Mouse (Mus musculus) forelimb bud, embryonic 11.5 days (tissue): ENCODE results near the gene Slc6a17.

ENCODE experiments used
- DNase-seq: peaks from one replicate; pipeline ENCODE4 v3.0.0-alpha.2; 2012; ENCODE audit warnings: low read depth, low spot score

Slc6a17 gene

DNA sequence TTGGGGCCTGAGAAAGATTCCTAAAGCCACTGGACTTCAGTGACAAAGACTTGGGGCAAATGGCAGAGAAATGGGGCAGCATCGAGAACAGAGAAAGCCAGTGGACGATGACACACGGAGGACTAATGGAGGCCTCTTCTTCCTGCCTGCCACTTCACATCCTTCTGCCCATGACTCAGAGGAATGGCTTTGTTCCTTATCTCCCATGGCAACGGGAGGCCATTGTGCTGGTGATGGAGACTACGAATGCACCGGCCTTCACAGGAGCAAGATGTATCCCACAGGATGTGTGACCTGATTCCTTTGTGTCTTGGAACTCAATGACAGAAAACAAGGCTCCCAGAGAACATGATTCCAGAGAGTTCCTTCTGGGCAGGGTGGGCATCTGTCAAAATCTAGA, 6.7 kb upstream of the Slc6a17 start:
- DNase-seq = no peak

DNA sequence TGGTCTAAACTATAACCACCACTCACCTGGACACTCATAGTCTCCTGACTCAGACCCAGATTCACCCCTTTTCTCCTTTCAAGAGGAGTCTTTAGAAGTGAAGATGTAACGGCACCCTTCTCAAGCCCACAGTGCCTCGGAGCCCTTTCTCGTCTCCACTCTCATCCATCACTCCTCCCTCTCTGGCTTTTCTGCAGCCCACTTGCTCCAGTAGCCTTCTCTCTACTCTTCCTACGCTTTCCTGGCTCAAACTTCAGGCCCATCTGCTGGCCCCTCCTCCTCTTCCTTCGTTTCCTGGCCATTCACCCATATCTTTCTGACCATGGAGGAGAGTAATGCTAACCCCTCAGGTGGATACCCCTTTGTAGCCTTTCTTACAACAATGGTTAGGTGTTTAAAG, 3.1 kb upstream of the Slc6a17 start:
- no peak for DNase-seq

DNA sequence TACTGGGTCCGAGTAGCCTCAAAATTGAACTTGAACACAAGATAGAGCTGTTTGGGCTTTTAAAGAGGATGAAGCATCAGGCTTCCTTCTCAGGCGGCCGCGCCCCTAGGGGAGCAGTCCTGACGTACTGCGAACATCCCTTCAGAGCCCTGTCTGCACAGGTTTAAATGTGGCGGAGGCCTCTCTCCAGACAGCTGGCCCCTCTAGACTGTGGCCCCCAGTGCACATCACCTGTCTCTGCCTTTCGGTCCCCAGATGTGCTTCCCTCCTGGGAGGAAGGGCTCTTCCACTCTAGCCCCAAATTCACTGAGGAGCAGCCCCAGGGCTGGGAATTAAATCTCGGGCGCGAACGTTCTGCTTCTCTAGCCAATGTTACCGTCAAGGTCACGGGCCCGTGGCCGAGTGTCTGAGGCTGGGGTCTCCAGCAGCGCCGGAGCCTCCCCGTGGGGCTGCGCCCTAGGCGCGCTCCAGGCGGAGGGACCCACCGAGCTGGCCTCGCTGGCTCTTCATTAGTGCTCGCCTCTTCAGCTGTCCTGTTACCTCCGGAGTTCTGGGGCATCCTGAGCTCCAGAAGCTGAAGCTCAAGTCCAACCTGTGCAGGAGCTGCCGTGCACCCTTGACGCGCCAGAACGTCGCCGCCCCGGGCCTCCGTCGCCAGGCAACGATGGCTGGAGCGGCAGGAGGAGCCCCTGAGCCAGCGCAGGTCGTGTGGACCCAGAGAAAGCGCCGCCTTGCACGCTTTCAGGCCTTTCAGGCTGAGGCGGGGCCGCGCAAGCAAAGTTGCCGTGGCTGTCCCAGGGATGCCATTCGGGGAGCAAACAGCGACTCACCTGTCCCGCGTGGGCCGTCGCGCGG, 815 bp downstream of the Slc6a17 start:
- peak; percentile 65 for DNase-seq

DNA sequence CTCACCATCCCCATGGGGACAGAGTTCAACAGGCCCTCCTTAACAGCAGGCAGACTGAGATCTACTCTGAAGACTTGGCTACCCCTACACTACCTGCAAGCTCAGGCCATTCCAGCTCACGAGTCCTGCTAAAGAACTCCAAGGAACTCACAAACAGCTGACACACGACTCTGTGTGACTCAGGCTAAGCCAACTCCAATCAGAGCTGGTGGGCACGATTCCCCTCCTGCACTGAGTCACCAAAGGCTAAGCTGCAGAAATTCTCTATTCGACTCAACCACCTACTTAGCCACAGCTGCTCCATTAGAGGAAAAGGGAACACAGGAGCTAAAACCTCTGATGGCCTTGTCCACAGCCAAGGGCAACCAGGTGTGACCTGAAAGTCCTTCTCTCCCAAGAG, 1.8 kb downstream of the Slc6a17 start:
- DNase-seq = no peak

DNA sequence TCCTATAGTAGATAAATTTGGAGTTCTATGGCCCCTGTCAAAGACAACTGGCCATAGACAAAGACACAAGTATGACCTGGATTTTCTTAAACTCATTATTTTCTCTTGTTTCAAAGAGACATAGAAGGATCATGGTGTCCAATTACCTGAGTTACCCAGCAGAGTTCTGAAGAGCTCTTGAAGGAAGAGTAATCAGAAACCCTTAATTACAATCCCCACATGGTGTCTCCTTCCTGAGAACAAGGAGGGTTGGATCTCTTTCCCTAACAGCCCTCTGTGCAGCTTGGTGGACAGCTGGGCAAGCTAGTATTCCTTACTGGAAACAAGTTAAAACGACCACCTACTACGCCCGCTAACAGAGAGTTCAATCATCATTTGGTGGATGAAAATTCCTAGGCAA, 6.4 kb downstream of the Slc6a17 start:
- no peak for DNase-seq

DNA sequence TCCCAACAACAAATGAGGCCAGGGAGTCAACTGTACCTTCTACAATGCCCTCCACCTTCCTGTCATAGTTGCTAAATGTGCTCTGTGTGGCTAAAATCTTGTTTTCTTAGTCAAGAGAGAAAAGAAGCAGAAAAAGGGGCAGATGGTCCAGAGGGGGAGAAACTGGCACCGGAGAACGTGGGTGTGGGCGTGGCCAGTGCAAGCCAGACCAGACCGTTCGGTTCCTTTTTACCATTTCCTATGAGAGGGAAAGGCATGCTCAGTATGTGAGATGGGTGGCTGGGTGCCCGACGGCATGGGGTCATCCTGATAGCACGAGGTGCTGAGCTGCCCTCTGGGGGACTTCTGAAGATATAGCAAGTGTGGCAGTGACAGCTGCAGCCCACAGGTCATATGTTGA, 9.1 kb downstream of the Slc6a17 start:
- no peak for DNase-seq

DNA sequence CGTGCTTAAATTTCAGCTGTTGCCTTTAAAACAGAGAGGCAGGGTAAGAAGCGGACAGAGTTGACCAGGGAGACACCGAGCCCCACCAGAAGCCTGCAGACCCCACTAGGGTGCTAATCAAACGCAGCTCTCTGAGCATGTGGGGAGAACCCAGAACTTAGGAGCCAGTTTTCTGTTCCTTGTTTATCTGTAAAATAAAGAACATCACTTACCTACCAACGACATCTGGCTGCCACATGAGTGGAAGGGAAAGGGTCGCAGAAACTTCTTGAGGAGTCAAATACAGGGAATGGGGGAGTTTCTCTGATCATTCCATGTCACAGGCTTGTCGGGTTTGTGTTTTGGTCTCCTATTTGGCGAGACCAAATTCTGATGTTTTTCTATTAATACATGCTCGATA, 9.9 kb downstream of the Slc6a17 start:
- DNase-seq = peak; percentile 28

DNA sequence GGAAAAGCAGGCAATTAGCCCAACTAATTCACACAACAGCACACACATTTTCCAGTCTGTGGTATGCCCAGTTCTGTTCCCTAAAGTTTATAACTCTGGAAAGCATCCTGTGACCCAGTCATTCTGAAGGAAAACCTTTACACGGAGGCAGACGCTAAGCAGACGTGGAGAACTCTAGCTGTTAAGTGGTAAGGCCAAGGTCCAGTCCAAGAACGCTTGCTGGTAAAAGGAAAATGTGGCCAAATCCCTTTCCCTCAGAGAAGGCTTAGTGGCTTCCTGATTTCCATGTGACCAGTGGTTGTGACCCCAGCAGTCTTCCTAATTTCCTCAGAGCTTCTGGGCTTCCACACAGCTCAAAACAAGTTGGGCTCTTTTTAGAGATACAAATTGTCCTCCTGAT, 11.3 kb downstream of the Slc6a17 start:
- no peak for DNase-seq

DNA sequence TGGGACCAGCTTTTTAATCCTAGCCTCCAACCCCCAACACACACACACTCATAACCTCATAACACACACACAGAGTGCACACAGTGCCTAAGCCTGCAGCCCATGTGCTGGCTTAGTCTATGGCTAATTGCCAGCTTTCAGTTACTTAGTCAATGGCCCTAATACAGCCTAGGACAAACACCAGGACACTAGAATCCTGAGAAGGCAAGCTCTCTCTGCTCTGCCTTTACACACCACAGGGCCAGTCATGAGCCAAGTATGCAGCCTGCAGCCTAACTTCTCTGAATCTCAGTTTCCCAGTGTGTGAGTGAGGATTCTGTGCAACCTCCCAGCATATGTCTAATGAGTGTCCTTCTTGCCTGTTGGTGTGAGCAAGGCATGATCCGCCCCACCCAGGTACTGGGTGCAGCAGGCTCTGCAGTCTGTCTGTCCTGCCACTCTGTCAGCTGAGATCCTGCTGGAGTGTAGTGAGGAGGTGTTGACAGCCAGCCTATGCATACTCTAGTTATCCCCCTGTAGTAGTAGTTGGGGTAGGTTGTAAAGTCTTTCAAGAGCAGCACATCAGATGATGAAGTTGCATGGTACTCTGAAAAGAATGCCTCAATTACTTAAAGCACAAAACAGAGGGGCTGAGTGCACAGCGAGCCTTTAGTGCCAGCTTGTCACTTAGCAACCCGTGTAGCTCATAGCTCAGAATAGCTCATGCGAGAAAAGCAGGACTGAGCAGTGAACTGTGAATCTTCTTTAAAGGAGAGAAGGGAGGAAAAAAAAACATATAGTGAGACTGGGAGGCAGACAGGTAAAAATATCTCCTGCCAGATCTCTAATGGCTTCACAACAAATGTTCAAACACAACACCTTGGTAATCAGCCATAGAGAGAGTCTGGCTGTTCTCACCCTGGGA, 12.1 kb downstream of the Slc6a17 start:
- DNase-seq = no peak

DNA sequence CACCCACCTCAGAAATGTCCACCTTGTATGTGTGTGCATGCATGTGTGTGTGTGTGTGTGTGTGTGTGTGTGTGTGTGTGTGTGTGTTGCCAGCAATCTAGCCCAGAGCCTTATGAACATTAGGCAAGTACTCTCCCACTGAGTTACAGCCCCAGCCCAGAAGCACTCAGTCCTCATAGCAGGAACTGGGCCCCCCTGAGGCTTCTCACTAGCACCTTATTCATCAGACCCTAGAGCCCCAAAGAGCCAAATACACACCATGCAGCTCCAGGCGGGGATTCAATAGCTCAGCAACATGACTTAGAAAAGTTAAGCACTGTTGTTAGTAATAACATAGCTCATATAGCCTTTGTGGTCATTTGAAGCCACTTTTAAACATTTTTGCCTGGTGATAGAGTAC, 13.3 kb downstream of the Slc6a17 start:
- no peak for DNase-seq

DNA sequence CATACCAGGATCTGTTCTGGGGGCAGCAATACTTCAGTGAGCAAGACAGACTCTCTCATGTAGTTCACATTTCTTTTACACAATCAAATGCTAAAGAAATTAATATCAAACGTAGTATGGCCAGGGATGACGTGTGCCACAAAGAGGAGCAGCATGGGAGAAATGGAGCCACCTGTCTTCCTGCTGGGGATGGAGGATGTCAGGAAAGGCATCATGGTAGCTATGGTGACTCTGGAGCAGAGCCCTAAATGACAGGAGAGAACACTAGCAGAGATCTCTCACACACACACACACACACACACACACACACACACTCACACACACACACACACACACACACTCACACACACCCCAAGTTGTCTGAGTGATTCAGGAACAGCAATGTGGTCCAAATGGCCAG, 14.1 kb downstream of the Slc6a17 start:
- DNase-seq = no peak

DNA sequence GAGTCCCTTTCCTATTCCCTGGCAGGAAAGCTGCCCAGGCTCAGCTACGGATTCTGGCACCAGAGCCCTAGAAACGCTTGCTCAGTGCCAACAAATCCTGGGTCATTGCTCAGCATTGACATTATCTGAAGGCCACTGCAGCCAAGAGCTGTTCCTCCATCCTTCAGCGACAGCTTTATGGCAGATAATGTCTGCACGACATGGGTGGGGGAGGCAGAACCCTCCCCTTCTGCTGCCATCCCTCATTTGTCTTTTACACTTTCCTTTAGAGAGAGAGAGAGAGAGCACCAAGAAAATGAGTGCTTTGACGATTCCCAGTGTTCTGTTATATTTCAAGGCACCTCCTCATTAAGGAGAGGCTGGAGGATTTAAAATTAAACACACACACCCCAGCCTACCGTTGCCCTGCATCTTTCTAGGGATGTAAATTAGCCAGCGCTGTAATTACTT, 16.1 kb downstream of the Slc6a17 start:
- no peak for DNase-seq

DNA sequence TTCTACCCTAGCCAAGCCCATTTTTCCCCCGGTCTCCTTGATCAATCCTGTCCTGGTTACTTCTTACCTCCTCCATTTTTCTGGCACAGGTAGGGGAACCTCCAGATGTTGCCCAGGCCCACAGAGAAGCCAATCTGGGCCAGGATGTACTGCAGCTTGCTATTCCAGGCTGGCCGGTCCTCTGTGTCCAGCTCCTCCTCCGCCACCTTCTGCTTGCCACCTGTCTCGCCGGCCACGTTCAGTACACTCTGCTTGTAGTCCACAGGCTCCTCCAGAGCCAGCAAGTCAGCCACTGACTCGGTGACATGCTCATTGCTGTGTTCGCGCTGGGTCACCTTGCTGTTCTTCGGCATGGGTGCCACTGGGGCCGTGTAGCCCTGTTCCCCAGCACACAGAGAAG, 17.5 kb downstream of the Slc6a17 start:
- no peak for DNase-seq

DNA sequence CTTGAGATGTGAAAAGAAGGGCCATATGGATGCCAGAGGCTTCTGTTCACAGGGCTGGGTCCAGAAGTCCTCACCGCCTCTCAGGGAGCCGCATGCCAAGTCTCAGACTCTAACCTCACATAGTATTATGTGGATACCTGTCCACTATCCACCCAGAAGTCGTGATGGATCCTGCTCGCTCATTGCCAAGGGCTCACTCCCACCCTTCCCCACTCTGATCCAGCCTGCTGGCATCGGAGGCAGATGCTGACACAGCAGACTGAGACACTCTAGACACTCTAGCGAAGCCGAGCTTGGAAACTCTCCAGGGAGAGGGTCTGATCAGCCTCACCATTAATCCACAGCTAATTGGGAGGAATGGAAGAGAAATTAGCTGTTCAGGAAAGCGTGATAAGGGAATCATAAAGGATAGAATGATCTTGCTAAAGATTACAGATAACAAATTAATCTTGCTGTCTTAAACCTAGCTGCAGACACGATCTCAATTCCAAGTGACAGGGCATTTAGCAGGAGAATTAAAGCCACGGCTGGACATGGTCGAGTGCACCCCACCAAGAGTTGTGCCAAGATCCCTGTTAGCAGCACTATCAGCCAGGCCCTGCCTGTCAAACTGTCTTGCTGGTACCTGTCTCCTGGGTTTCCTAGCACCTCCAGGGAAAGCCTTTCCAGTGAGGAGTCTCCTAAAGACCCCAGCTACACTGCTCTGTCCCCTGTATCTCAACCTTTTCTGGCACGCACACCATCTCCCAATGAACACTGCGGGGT, 21.6 kb downstream of the Slc6a17 start:
- no peak for DNase-seq

DNA sequence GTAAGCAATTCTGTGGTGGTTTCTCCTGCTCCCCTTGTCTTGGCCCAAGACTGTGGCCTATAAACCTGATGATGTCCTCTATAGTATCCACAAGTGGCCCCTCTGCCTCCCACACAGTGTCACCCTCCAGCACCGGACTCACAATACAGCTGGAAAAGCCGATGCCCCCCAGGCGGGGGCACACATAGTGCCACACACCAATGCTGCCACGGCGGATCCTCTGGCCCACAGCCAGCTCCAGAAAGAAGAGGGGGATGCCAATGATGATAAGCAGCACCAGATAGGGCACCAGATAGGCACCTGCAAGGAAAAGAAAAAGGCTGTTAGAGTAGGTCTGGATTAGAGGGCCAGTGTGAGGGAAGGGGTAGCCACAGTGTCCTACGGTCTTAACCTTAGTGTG, 22.3 kb downstream of the Slc6a17 start:
- DNase-seq = no peak

DNA sequence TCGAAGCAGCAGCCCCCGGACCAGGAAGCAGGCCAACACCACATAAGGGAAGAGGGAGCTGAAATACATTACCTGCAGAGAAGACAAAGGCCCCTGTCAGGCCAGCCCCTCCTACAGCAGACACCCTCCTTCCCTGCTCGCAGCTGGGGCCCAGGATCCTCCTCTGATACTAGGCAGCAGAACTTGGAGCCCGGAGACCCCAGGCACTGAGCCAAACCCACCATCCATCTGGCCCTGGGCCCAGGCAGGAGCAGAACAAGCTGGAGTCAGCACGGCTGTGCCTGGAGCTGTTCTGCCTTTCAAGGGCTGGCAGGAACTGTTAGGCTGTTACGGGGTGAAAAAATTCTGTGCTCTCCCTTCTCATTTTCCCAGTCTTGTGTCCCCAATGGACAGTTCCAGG, 26.4 kb downstream of the Slc6a17 start:
- no peak for DNase-seq

DNA sequence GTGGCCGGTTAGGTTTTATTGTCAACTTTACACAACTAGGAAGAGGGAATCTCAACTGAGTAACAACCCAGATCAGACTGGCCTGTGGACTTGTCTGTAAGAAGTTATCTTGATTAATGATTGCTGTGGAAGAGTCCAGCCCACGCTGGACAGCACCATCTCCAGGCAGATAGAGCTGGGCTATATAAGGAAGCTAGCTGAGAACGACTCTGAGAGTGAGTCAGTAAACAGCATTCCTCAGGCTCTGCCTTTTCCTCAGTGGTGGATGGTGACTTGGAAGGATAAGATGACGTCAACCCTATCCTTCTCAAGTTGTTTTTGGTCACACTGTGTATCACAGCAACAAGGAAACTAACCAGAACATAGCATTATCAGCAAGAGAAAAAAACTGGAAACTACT, 29.2 kb downstream of the Slc6a17 start:
- DNase-seq = no peak

DNA sequence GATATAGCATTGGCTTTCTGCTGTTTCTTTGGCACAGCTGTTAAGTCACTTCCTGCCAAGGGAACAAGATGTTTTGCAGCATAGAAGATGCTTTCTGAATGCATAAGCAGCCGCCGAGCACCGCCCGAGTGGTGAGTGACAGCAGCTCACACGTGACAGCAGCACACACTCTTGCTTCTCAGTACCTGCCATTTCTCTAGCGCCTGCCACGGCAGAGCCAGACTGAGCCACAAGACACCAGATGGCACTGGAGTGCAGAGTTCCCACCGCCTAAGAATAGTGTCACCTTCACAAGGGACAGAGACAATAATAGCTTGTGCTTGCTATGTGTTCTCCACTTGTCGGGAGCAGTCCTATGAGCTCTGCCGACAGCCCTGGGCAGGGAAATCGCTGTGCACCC, 34.5 kb downstream of the Slc6a17 start:
- DNase-seq = no peak

DNA sequence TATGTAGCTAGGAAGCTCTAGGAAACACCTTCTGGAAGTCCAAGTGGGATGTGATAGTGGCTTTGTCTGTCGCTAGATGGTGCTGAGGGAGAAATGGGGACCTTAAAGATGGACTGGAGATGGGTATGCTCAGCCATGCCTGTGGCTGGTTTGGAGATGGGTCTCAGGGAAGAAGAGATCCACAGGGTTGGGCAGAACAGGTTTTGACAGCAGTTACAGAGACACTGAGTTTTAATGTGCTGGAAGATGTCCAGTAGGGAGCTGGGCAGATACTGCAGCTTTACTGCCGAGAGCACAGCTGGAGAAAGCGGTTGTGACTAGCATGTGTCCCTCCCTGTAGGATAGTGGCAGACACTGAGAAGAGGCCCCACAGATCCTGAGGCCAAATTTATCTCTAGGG, 37.2 kb downstream of the Slc6a17 start:
- DNase-seq = no peak

DNA sequence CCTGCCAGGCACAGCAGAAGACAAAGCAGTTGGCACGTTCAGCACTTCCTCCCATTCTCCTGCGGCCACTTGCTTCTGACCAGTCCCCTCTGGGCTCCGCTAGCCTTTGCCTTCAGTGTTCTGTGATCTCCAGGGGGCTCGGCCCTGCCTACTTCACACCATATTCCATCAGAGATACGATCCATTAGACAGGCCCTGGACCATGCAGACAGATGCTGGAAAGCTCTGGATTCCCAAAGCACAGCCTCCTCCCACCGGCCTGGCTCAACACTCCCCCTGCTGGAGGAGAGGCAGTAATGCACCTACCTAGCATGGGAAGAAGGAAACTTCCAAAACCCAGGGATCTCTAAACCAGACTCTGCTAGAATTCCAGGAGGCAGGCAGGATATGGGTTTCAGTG, 45.6 kb downstream of the Slc6a17 start:
- peak; percentile 58 for DNase-seq

DNA sequence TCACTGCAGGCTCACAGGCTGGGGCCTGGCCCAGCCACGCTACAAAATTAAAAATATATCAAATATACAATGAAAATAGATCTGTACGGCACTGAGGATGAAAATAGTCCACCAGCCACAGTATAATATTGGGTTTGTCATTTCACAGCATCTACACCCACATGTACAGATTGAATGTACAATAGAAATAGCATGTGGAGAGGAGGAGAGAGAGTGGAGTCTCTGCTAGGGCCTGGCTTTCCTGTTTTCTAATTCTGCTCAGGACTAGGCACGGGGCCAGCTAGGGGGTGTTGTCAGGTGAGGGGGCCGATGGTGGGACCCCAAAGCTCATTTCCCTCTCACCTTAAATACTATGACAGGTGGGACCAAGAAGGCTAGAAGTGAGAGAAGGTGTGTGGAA, 48.8 kb downstream of the Slc6a17 start:
- no peak for DNase-seq

DNA sequence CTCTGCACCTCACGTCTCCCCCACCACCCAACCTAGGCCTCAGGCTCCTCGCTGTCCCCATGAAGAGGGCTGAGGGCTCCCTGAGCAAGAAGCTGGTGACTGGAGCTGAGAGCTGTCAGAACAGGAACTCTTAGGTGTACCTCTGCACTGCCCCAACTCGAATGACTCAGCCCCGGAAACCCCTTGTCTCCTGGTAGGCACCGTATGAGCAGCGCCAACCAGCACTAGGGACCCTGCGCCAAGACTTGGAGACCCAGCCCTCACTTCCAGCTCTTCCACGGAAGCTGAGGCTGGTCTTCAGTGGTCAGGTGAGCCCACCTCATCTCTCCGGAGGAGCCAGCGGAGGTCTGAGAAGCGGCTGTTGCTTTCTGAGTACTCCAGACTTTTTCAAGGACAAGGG, 49.7 kb downstream of the Slc6a17 start:
- DNase-seq = no peak
